Mouse (Mus musculus): ENCODE data around the gene Tnks1bp1. TPM values are rescaled to one million over a fixed set of nuclear protein-coding genes. Genes with fewer than 3 reads are reported as not detected.

Tnks1bp1 gene
- total RNA-seq (2021): 10 to 100 TPM; 77.8 to 88.7 TPM

GRCm38 (mm10) chr2:85047596-85048167, at the start of gene Tnks1bp1:
Tnks1bp1 (plus strand) TSS chr2:85048022.
- intact Hi-C loops (cut with DNase I): loop anchor here (10.0 kb wide), 1 partner anchor 313 kb away; the partner anchor contains the start of gene Ypel4
- DNase-seq (ENCODE audit: extremely low spot score in 1 of 2, low spot score in 2 of 2): peak; percentile 90 to 97

- no peak for DNase-seq (ENCODE audit: extremely low spot score in 1 of 2, low spot score in 2 of 2)
- intact Hi-C loops (cut with DNase I): no loop called here
Measured at GRCm38 (mm10) chr2:84999486-85000181, 48.2 kb upstream of the Tnks1bp1 start.

DNA sequence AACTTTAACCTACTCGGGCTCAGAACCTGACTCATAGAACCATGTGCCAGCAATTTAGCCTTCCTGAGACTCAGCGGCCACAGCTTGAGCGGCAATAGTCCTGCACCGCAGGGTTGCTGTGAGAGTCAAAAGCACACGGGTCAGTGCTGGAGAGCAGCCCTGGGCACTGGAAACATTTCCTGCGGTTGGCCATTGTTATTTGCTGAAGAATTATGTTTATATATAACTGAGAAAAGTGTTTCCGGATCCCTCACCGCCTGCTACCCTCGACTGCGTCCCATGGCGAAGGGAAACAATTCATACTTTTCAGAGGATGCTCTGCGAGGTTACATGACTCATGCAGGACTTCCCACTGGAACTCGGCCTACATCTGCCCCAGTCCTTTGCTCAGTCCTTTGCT, 46.3 kb upstream of the Tnks1bp1 start:
- intact Hi-C loops (cut with DNase I): no loop called here
- peak in 1 of 2 experiments; percentile 52 for DNase-seq (ENCODE audit: extremely low spot score in 1 of 2, low spot score in 2 of 2)

DNA sequence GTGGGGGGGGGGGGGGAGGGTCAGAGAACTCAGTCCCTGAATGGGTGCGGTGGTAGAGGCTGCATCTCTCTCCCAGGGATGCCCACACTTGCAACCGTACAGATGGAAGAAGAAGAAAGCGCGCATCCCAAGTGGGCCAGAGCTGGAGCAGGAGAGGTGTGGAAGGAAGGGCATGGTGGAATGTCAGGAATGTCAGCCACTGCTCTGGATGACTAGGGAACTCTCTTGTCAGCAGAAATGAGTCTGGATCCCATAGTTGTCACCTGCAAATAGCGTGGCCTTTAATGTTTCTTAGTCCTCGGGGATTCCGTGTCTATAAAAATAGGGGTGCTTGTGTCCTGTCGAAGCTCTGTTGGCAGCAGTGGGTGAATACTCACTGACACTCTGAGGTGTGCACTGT, 45.2 kb upstream of the Tnks1bp1 start:
- intact Hi-C loops (cut with DNase I): no loop called here
- DNase-seq (ENCODE audit: extremely low spot score in 1 of 2, low spot score in 2 of 2): no peak

DNA sequence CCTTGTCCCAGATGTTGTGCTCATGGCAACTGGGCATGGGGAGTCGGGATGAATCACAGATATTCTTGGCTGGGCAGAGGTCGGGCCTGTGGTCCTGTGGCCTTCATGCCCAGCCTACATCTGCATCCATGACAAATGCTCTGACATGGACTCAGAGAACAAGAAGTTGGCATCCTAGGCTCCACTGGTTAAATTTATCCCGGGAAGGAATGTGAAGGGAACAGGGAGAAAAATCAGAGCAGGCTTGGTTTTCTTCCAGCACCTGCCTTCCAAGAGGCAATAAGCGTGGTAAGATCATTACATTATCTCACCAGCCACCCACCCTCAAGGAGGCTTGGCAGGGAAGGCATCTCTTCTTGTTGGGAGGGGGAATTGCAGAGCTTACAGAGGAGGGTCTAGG, 43.5 kb upstream of the Tnks1bp1 start:
- intact Hi-C loops (cut with DNase I): no loop called here
- peak in 1 of 2 experiments; percentile 36 for DNase-seq (ENCODE audit: extremely low spot score in 1 of 2, low spot score in 2 of 2)

DNA sequence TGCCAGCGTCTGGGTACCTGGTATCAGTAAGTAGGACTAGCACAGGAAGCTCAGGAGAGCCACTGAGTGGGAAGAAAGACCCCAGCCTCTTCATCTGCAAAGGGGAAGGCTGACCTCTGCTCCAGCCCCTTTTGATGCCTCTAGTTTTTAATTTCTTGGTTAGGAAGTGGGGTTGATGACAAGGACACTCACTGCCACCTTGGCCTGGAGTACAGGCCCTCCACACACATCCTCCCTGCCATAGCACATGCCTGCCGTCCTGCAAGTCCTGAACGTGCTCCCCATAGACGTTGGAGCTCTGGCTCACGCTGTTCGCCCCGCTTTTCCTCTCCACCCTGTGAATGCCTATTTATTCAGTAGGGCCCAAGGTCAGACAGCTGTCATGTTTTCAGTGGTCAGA, 41.2 kb upstream of the Tnks1bp1 start:
- intact Hi-C loops (cut with DNase I): loop anchor here (5.0 kb wide), 2 partner anchors 49 to 114 kb away; no protein-coding TSS in a partner anchor

GRCm38 (mm10) chr2:85007729-85008128, 40.1 kb upstream of the Tnks1bp1 start:
- DNase-seq (ENCODE audit: extremely low spot score in 1 of 2, low spot score in 2 of 2): no peak
- intact Hi-C loops (cut with DNase I): loop anchor here (5.0 kb wide), 2 partner anchors 50 to 115 kb away; no protein-coding TSS in a partner anchor

More for the DNA sequence above, 41.2 kb upstream of the Tnks1bp1 start:
- DNase-seq (ENCODE audit: extremely low spot score in 1 of 2, low spot score in 2 of 2): no peak

DNA sequence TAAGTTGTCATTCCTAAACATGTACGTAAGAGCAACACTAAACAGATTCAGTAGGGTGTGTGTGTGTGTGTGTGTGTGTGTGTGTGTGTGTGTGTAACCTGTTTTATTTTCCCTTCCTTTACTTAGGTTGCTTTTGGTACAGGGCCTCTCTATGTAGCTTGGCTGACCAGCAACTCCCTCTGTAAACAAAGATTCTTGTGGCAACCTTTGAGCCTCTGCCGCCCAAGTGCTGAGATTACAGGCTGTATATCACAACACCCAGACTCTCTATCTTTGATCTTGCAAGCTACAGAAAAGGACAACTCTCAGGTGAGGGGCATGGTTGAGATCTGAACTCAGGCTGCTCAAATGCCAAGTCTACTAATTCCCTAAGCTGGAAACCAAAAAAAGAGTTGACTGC, 38.6 kb upstream of the Tnks1bp1 start:
- DNase-seq (ENCODE audit: extremely low spot score in 1 of 2, low spot score in 2 of 2): no peak
- intact Hi-C loops (cut with DNase I): loop anchor here (5.0 kb wide), 2 partner anchors 52 to 117 kb away; no protein-coding TSS in a partner anchor

- intact Hi-C loops (cut with DNase I): no loop called here
Measured at GRCm38 (mm10) chr2:85011906-85012604, 35.8 kb upstream of the Tnks1bp1 start.

DNA sequence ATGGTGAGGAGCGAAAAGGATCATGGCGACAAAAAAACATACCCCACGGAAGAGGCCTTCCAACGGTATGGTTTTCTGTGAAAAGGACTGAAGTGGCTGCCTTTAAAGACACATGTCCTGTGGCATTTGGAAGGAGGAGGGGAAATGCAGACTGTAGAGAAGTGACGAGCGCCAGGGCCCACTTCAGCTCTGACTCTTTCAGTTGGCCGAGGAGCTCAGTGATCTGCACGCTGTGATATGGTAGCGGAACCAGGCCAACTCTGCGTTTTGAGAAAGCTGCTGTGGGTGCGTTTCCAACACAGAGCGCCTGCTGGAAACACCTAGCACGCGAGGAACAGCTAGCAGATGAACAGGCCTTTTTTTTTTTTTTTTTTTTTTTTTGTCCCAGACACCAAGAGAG, 35.1 kb upstream of the Tnks1bp1 start:
- DNase-seq (ENCODE audit: extremely low spot score in 1 of 2, low spot score in 2 of 2): peak in 1 of 2 experiments; percentile 31
- intact Hi-C loops (cut with DNase I): no loop called here

More at GRCm38 (mm10) chr2:85011906-85012604, 35.8 kb upstream of the Tnks1bp1 start:
- DNase-seq (ENCODE audit: extremely low spot score in 1 of 2, low spot score in 2 of 2): no peak

- intact Hi-C loops (cut with DNase I): no loop called here
- no peak for DNase-seq (ENCODE audit: extremely low spot score in 1 of 2, low spot score in 2 of 2)
Measured at GRCm38 (mm10) chr2:85013826-85014587, 33.8 kb upstream of the Tnks1bp1 start.

- intact Hi-C loops (cut with DNase I): no loop called here
- DNase-seq (ENCODE audit: extremely low spot score in 1 of 2, low spot score in 2 of 2): no peak
Measured at GRCm38 (mm10) chr2:85014588-85014982, 33.2 kb upstream of the Tnks1bp1 start.

DNA sequence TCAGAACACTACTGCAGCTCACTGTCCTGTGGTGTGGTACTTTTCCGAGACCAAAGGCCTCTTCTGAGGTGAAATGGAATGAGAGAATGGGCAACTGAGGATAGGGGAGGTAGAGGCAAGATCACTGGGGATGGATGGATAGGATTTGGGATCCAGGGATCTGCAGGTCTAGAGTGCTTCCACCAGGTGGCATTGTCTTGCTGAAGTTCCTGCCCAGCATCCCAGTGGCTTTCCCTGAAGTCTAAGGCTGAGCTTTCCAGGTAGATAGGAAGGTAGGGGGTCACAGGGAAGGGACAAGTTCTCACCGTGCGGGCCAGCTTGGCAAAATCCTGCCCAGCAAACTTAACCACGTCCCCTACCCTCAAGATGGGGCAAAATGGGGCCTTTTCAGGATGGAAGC, 25.8 kb upstream of the Tnks1bp1 start:
- DNase-seq (ENCODE audit: extremely low spot score in 1 of 2, low spot score in 2 of 2): no peak
- intact Hi-C loops (cut with DNase I): no loop called here

DNA sequence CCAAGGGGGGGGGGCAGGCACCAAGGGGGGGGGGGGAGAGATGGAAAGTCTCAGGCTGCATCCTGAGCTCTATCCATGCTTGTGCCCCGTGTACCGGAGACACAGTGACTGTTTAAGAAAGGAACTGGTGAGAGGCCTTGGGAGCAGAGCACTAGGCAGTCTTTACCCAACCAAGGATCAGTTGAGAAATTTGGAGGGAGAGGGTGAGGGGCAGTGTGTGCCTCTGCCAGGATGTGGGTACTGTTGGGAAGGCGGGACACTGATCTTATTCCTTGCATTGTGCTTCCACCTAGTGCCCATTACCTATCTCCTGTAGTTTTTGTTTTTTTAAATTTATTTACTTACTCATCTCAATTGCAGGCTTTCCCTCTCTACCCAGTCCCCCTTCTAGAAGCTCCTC, 21.6 kb upstream of the Tnks1bp1 start:
- no peak for DNase-seq (ENCODE audit: extremely low spot score in 1 of 2, low spot score in 2 of 2)
- intact Hi-C loops (cut with DNase I): no loop called here

DNA sequence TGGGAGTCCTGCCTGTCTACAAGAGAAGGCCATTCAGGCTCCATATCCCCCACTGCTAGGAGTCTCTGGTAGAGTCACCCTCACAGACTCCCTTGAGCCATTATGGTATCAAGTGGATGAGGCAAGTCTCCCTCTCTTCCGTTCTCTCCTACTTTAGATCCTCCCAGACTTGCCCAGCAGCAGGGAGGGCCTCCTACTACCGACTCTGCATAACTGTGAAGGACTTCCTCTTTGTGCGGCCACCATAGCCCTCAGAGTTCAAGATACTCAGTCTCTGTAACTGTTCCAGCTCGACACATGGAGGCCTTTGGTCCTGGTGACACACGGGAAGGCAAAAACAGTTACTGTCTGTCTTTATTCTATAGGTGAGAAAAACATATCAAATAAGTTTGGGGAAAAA, 20.5 kb upstream of the Tnks1bp1 start:
- intact Hi-C loops (cut with DNase I): no loop called here
- DNase-seq (ENCODE audit: extremely low spot score in 1 of 2, low spot score in 2 of 2): no peak

- intact Hi-C loops (cut with DNase I): no loop called here
- DNase-seq (ENCODE audit: extremely low spot score in 1 of 2, low spot score in 2 of 2): no peak
Measured at GRCm38 (mm10) chr2:85029897-85030296, 17.9 kb upstream of the Tnks1bp1 start.

DNA sequence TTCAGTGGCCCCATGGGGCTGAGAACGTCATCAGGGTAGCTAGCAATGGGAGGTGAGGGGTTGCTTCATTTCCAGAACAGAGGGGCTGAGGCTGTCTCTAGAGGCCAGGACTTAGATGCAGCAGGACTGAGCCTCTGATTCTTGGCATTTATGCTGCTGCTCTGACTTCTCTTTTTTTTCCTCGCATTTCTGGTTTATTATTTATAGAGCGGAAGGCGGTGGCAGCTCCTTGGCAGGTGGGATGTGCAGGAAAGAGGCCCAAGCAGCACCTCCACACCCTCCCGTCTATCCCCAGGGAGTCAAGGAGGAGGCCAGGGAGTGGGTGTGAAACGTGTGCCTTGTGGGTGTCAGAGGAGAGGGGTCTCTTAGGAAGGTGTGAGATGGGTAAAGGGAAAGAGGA, 16.8 kb upstream of the Tnks1bp1 start:
- intact Hi-C loops (cut with DNase I): no loop called here

DNA sequence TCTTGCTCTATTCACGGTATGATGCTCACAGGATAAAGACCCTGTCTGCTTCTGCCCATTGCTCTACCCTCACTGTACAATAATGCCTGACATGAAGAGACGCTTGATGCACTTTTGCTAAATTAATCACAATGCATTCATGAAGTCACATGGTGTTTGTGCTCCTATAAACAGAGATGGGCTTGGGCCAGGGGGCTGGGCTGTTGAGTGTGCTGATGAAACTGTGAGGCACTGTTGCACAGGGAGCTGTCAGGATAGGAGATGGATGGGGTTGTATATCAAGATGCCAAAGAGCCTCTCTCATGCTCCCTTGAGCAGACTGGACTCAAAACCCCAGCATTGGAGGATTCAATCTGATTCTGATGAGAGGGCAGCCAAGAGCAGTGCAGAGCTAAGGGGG, 14.7 kb upstream of the Tnks1bp1 start:
- no peak for DNase-seq (ENCODE audit: extremely low spot score in 1 of 2, low spot score in 2 of 2)
- intact Hi-C loops (cut with DNase I): no loop called here

More for the DNA sequence above, 16.8 kb upstream of the Tnks1bp1 start:
- DNase-seq (ENCODE audit: extremely low spot score in 1 of 2, low spot score in 2 of 2): no peak

GRCm38 (mm10) chr2:85034169-85034568, 13.7 kb upstream of the Tnks1bp1 start:
- no peak for DNase-seq (ENCODE audit: extremely low spot score in 1 of 2, low spot score in 2 of 2)
- intact Hi-C loops (cut with DNase I): no loop called here

Measured in left cerebral cortex, postnatal 10 days (tissue).